Mouse (Mus musculus) MEL (cell line): ENCODE data around the gene Pbxip1. TPM values are rescaled to one million over a fixed set of nuclear protein-coding genes. Genes with fewer than 3 reads are reported as not detected.

Experiments used
- DNase-seq: peaks from one replicate; pipeline ENCODE4 v3.0.0; 2011; ENCODE audit warnings: low read depth, low spot score
- H3K27ac ChIP-seq: 2 replicates; pipeline ENCODE4 v1.5.1; 2012; ENCODE audit warnings: low read depth, mild to moderate bottlenecking, control low read depth, low read length, moderate library complexity; ENCODE audit not compliant: control insufficient read depth
- H3K27me3 ChIP-seq, 2 experiments: fragments of 150-350 bp in 1 of 2; sonication (generic) in 1 of 2; 2 replicates each; pipeline ENCODE4 v1.6.1; 2012; ENCODE audit warnings: low read length in 2 of 2, mild to moderate bottlenecking in 2 of 2, improper control_type of control experiment in 1 of 2, moderate library complexity in 1 of 2; ENCODE audit not compliant: insufficient read depth in 2 of 2, control insufficient read depth in 1 of 2
- H3K36me3 ChIP-seq, 2 experiments: 2 replicates each; pipeline ENCODE4 v1.6.1; 2012 to 2014; ENCODE audit warnings: low read length in 2 of 2, improper control_type of control experiment in 1 of 2, inconsistent platforms in 1 of 2, mild to moderate bottlenecking in 1 of 2; ENCODE audit not compliant: insufficient read depth in 2 of 2, control insufficient read depth in 1 of 2
- H3K4me1 ChIP-seq, 2 experiments: fragments of 150-350 bp in 1 of 2; sonication (generic) in 1 of 2; 2 replicates each; pipeline ENCODE4 v1.6.1; 2012; ENCODE audit warnings: low read length in 2 of 2, improper control_type of control experiment in 1 of 2, mild to moderate bottlenecking in 1 of 2; ENCODE audit not compliant: insufficient read depth in 2 of 2, control insufficient read depth in 1 of 2
- H3K4me3 ChIP-seq, 2 experiments: fragments of 150-350 bp in 1 of 2; sonication (generic) in 1 of 2; 2 replicates each; pipeline ENCODE4 v1.5.1; 2012; ENCODE audit warnings: low read depth in 2 of 2, low read length in 2 of 2, mild to moderate bottlenecking in 2 of 2, moderate library complexity in 2 of 2, control low read depth in 1 of 2, improper control_type of control experiment in 1 of 2; ENCODE audit not compliant: control insufficient read depth in 1 of 2, insufficient read depth in 1 of 2
- H3K79me2 ChIP-seq: 2 replicates; pipeline ENCODE4 v1.6.1; 2012; ENCODE audit warnings: mild to moderate bottlenecking, low read length, moderate library complexity; ENCODE audit not compliant: control insufficient read depth, poor library complexity, insufficient read depth
- H3K9ac ChIP-seq: 2 replicates; pipeline ENCODE4 v1.6.1; 2012; ENCODE audit warnings: low read depth, mild to moderate bottlenecking, control low read depth, low read length, moderate library complexity; ENCODE audit not compliant: control insufficient read depth, poor library complexity, severe bottlenecking
- H3K9me3 ChIP-seq: fragments of 150-350 bp; sonication (generic); replicated peaks from 2 replicates; pipeline ENCODE4 v1.6.1; 2012; ENCODE audit warnings: mild to moderate bottlenecking, low read length, improper control_type of control experiment, moderate library complexity; ENCODE audit not compliant: insufficient read depth
- E2F4 ChIP-seq: IDR thresholded peaks from 2 replicates; pipeline ENCODE4 v1.6.1; 2011; ENCODE audit warnings: low read depth, low read length, improper control_type of control experiment, borderline replicate concordance
- ELF1 ChIP-seq: IDR thresholded peaks from 2 replicates; pipeline ENCODE4 v1.6.1; 2014; ENCODE audit warnings: low read depth, mild to moderate bottlenecking, inconsistent platforms, low read length, improper control_type of control experiment, moderate library complexity
- GATA1 ChIP-seq: IDR thresholded peaks from 2 replicates; pipeline ENCODE4 v1.6.1; 2011; ENCODE audit warnings: low read depth, low read length, improper control_type of control experiment
- HCFC1 ChIP-seq: IDR thresholded peaks from 2 replicates; pipeline ENCODE4 v1.6.1; 2012; ENCODE audit warnings: low read depth, mild to moderate bottlenecking, inconsistent platforms, low read length, improper control_type of control experiment, moderate library complexity
- KAT2A ChIP-seq: conservative IDR thresholded peaks from 2 replicates; pipeline ENCODE4 v1.6.1; 2012; ENCODE audit warnings: low read depth, low read length, improper control_type of control experiment, inconsistent platforms
- MYC ChIP-seq: IDR thresholded peaks from 2 replicates; pipeline ENCODE4 v1.6.1; 2011; ENCODE audit warnings: low read depth, mild to moderate bottlenecking, low read length, improper control_type of control experiment, moderate library complexity
- NRF1 ChIP-seq: IDR thresholded peaks from 2 replicates; pipeline ENCODE4 v1.6.1; 2014; ENCODE audit warnings: low read depth, mild to moderate bottlenecking, inconsistent platforms, low read length, improper control_type of control experiment, moderate library complexity; ENCODE audit not compliant: poor library complexity, insufficient read depth, severe bottlenecking
- RCOR1 ChIP-seq: IDR thresholded peaks from 2 replicates; pipeline ENCODE4 v1.6.1; 2012; ENCODE audit warnings: low read depth, mild to moderate bottlenecking, inconsistent platforms, low read length, improper control_type of control experiment
- SIN3A ChIP-seq: IDR thresholded peaks from 2 replicates; pipeline ENCODE4 v1.6.1; 2012; ENCODE audit warnings: low read length, improper control_type of control experiment, inconsistent platforms
- TAL1 ChIP-seq: IDR thresholded peaks from 2 replicates; pipeline ENCODE4 v1.6.1; 2012; ENCODE audit warnings: mild to moderate bottlenecking, inconsistent platforms, low read length, moderate library complexity, mixed read lengths
- TBP ChIP-seq: IDR thresholded peaks from 2 replicates; pipeline ENCODE4 v1.8.0; 2011; ENCODE audit warnings: low read depth, low read length, improper control_type of control experiment
- TCF12 ChIP-seq: IDR thresholded peaks from 2 replicates; pipeline ENCODE4 v1.6.1; 2014; ENCODE audit warnings: low read depth, mild to moderate bottlenecking, inconsistent platforms, low read length, improper control_type of control experiment, moderate library complexity
- USF2 ChIP-seq, 2 experiments: IDR thresholded peaks; 2 replicates each; pipeline ENCODE4 v1.6.1; 2011 to 2012; ENCODE audit warnings: improper control_type of control experiment in 2 of 2, low read length in 2 of 2, borderline replicate concordance in 1 of 2, inconsistent platforms in 1 of 2, low read depth in 1 of 2, mild to moderate bottlenecking in 1 of 2; ENCODE audit not compliant: insufficient read depth in 1 of 2
- ZNF384 ChIP-seq: IDR thresholded peaks from 2 replicates; pipeline ENCODE4 v1.6.1; 2012; ENCODE audit warnings: low read depth, mild to moderate bottlenecking, inconsistent platforms, low read length, improper control_type of control experiment
- polyA plus RNA-seq, 2 experiments: library from polyadenylated mRNA; stranded (reverse) in 1 of 2; unstranded in 1 of 2; fragments of >175 nt in 1 of 2; fragments of >200 nt in 1 of 2; gene quantifications; 2 replicates each; pipeline versions ENCODE4 v1.2.1 to v1.2.4; 2012; ENCODE audit warnings: low replicate concordance in 2 of 2, low read depth in 1 of 2; ENCODE audit not compliant: insufficient read length in 2 of 2, insufficient read depth in 1 of 2, missing spikeins in 1 of 2
- total RNA-seq: library from RNA; depleted of rRNA; stranded (reverse); fragments of 300-350 nt; gene quantifications from 2 replicates; pipeline ENCODE4 v1.2.3, GENCODE M21; 2012

The Pbxip1 gene
- total and polyA plus RNA-seq, 3 experiments, result 4.8 to 10.7 TPM; not detected in 1

- Histone ChIP-seq H3K9ac (no peak overlapping the region), H3K36me3 (peaks cover 12 to 57% of the 10 kb centered on the region in 2 experiments), H3K4me3 (no peak overlapping the region), H3K27ac (no peak overlapping the region), H3K79me2 (peaks cover 48% of the 10 kb centered on the region), H3K9me3 (no peaks in the 10 kb centered on the region), H3K4me1 (peaks cover 27 to 57% of the 10 kb centered on the region in 2 experiments), H3K27me3 (no peaks in the 10 kb centered on the region)
- peak; percentile 50; the same call in 1 of the 2 replicates for TF ChIP-seq ZNF384
- no peak for TF ChIP-seq E2F4
- DNase-seq, result no peak
Observed at GRCm38 (mm10) chr3:89420421-89420820, 16.1 kb upstream of the Pbxip1 start.

GRCm38 (mm10) chr3:89421002-89421774, 15.3 kb upstream of the Pbxip1 start:
- Histone ChIP-seq H3K27me3 (no peaks in the 10 kb centered on the region), H3K4me1 (peaks cover 27 to 57% of the 10 kb centered on the region in 2 experiments), H3K9me3 (no peaks in the 10 kb centered on the region), H3K4me3 (0 out of 4 replicates have a peak overlapping the region, but pooled peaks of 1 of the 2 experiments have one; percentile 12), H3K9ac (peak overlapping the region; percentile 3; the same call in 1 of the 2 replicates), H3K27ac (no peak overlapping the region), H3K36me3 (peaks cover 12 to 57% of the 10 kb centered on the region in 2 experiments), H3K79me2 (peaks cover 42% of the 10 kb centered on the region)
- DNase-seq, result peak; percentile 83
- TF ChIP-seq GATA1, result no peak
- no peak for TF ChIP-seq KAT2A
- TF ChIP-seq SIN3A, result peak; percentile 47; the same call in 1 of the 2 replicates
- 0 out of 2 replicates have a peak, but pooled peaks have one; percentile 28 for TF ChIP-seq HCFC1

- H3K4me1 ChIP-seq, result peaks cover 25 to 51% of the 10 kb centered on the region in 2 experiments
- H3K27me3 ChIP-seq, result no peaks in the 10 kb centered on the region
- peaks cover 9 to 51% of the 10 kb centered on the region in 2 experiments for H3K36me3 ChIP-seq
- H3K27ac ChIP-seq, result no peak overlapping the region
- H3K4me3 ChIP-seq, result no peak overlapping the region
- DNase-seq, result no peak
- no peaks in the 10 kb centered on the region for H3K9me3 ChIP-seq
- peaks cover 35% of the 10 kb centered on the region for H3K79me2 ChIP-seq
- TF ChIP-seq TAL1 (no peak), TCF12 (no peak), MYC (no peak), TBP (no peak), USF2 (IDR thresholded peaks at IDR 0.05; ENCODE audit: borderline replicate concordance in 1 of 2, insufficient read depth in 1 of 2, low read depth in 1 of 2, low read length in 2 of 2) (no peak), ELF1 (no peak), RCOR1 (no peak), KAT2A (no peak), NRF1 (no peak), E2F4 (no peak)
- TF ChIP-seq, all 39 proteins: peak for 0
- H3K9ac ChIP-seq, result no peak overlapping the region
Observed at GRCm38 (mm10) chr3:89421810-89422473, 14.6 kb upstream of the Pbxip1 start.
